Mouse (Mus musculus): ENCODE measurements at regions not wholly inside any gene's neighbourhood (a gene's known extent, or its start where the extent isn't known, plus 50 kb on each side); places are given as distances from the start of the nearest gene placed in this dataset.

GRCm38 (mm10) chr17:84043102-84043501 is 144.6 kb downstream of the Zfp36l2 start:
- TF ChIP-seq CTCF (IDR thresholded peaks at IDR 0.05; ENCODE audit: low read depth) (no peak), EP300 (IDR thresholded peaks at IDR 0.05; ENCODE audit: low read depth) (no peak)
